20 mouse cellular contexts compared by ENCODE assay signal in genomic region chr7:43481191-43481590, GRCm38 (mm10). TPM values are rescaled to one million over a fixed set of nuclear protein-coding genes. Genes with fewer than 3 reads are reported as not detected.
DNase-seq lines count a peak whose midpoint lies in the region; ATAC-seq lines count a peak whose summit lies in the region.
"Had no signal": no experiment of that assay in that cellular context is flagged by ENCODE, and none has a peak within 500 bp of the region (broad histone marks: within the 10 kb centered on the region; RNA-seq: fewer than 3 reads in every experiment).

No protein-coding gene starts in this region.

- ATAC-seq in activated CD4-positive, CD25-positive, alpha-beta regulatory T cell, adult 4 months, result peak; percentile 86
- ATAC-seq in forebrain, embryonic 16.5 days, result no peak
- no peak for ATAC-seq in megakaryocyte progenitor cell, adult 5-6 weeks (replicated peaks; ENCODE audit: poor library complexity)

- H3K4me1 ChIP-seq in forebrain, embryonic 16.5 days (replicated peaks; ENCODE audit: control insufficient read depth, insufficient read depth, low read length), result peaks cover 8% of the 10 kb centered on the region
- H3K4me1 ChIP-seq in limb, embryonic 10.5 days, result peaks cover 14% of the 10 kb centered on the region

- no peak overlapping the region for H3K9ac ChIP-seq in forebrain, embryonic 16.5 days (replicated peaks; ENCODE audit: low read depth, low read length)
- H3K9ac ChIP-seq: limb, embryonic 15.5 days; lung, embryonic 14.5 days had no signal

- H3K27ac ChIP-seq in forebrain, embryonic 16.5 days (ENCODE audit: low read length), result no peak overlapping the region
- no peak overlapping the region for H3K27ac ChIP-seq in limb, embryonic 10.5 days
- H3K27ac ChIP-seq: limb, embryonic 15.5 days had no signal

- H3K4me2 ChIP-seq in forebrain, embryonic 16.5 days (ENCODE audit: low read length), result no peak overlapping the region
- H3K4me2 ChIP-seq: heart, embryonic 11.5 days; limb, embryonic 15.5 days; lung, embryonic 14.5 days had no signal

- peaks cover 2% of the 10 kb centered on the region; the same call in 1 of the 2 replicates for H3K36me3 ChIP-seq in forebrain, embryonic 16.5 days (ENCODE audit: control insufficient read depth, insufficient read depth)
- no peaks in the 10 kb centered on the region for H3K36me3 ChIP-seq in limb, embryonic 10.5 days
- H3K36me3 ChIP-seq: limb, embryonic 15.5 days had no signal

- intact Hi-C loops in left cerebral cortex, postnatal 25 days (cut with DNase I), result no loop called here

- no peak overlapping the region for H3K4me3 ChIP-seq in forebrain, embryonic 16.5 days (replicated peaks; ENCODE audit: low read length)
- no peak overlapping the region for H3K4me3 ChIP-seq in limb, embryonic 10.5 days
- H3K4me3 ChIP-seq: limb, embryonic 15.5 days had no signal

- 58% methylated on average over 3 of the region's 3 CpGs for WGBS in forebrain, embryonic 16.5 days
- 78% methylated on average over 3 of the region's 3 CpGs for WGBS in limb, embryonic 10.5 days

- no peaks in the 10 kb centered on the region for H3K9me3 ChIP-seq in forebrain, embryonic 16.5 days (ENCODE audit: control insufficient read depth, low read length)
- no peaks in the 10 kb centered on the region for H3K9me3 ChIP-seq in limb, embryonic 10.5 days (replicated peaks)
- H3K9me3 ChIP-seq: limb, embryonic 15.5 days had no signal

- H3K27me3 ChIP-seq in forebrain, embryonic 16.5 days (replicated peaks; ENCODE audit: control insufficient read depth, insufficient read depth, low read length), result no peaks in the 10 kb centered on the region
- peaks cover 31% of the 10 kb centered on the region for H3K27me3 ChIP-seq in limb, embryonic 10.5 days (ENCODE audit: low read depth, poor library complexity, severe bottlenecking)

- peak; percentile 57 for DNase-seq in layer of hippocampus, adult 11-12 months (ENCODE audit: low spot score)
- no peak for DNase-seq in layer of hippocampus, postnatal 25 days (ENCODE audit: extremely low spot score in 1 of 2, low spot score in 1 of 2)
- DNase-seq in 3T3-L1 (ENCODE audit: low read depth, low spot score), result peak; percentile 87
- peak; percentile 59 to 94 for DNase-seq in left cerebral cortex, postnatal 25 days (ENCODE audit: low spot score in 2 of 2)
- no peak for DNase-seq in limb, embryonic 10.5 days (ENCODE audit: low spot score)
- DNase-seq: adrenal gland, postnatal 25 days; cerebellum, adult 11-12 months; heart, postnatal 4 days; kidney, postnatal 25 days; lung, embryonic 14.5 days; thymus, adult 18-20 months had no signal

RNA-seq across cellular contexts. Expression of gene Iglon5, which starts 8.7 kb away (rescaled TPM):
- total RNA-seq in layer of hippocampus, postnatal 25 days (2021), result 10 to 100 TPM; 24.0 to 29.3 TPM
- polyA plus RNA-seq in activated CD4-positive, CD25-positive, alpha-beta regulatory T cell, adult 4 months (2017; shearing (Covaris generic)), result not detected
- 10 to 100 TPM; 28.4 to 28.9 TPM for total RNA-seq in left cerebral cortex, postnatal 25 days (2021)
- polyA plus RNA-seq in forebrain, embryonic 16.5 days (2015; fragmentation: Nextera tagmentation; extraction: Ambion mirVana), result 4.3 and 4.5 TPM in 2 replicates
- not detected in 2 replicates for total RNA-seq in megakaryocyte progenitor cell, adult 5-6 weeks (2015)
- total RNA-seq in megakaryocyte progenitor cell, adult 5-6 weeks (2017), result not detected in 2 replicates
- 0.21 and 0.46 TPM in 2 replicates for polyA plus RNA-seq in limb, embryonic 10.5 days (2016; fragmentation: Nextera tagmentation; extraction: Ambion mirVana)
- total RNA-seq: CH12.LX; megakaryocyte-erythroid progenitor cell, adult 5-6 weeks had no signal

RNA-seq across cellular contexts. Expression of gene Vsig10l, which starts 18.2 kb away (rescaled TPM):
- total RNA-seq in layer of hippocampus, postnatal 25 days (2021), result 1 to 10 TPM; 1.8 to 1.9 TPM
- 1 to 10 TPM; 1.2 to 4.3 TPM for polyA plus RNA-seq in activated CD4-positive, CD25-positive, alpha-beta regulatory T cell, adult 4 months (2017; shearing (Covaris generic))
- 1 to 10 TPM; 2.0 to 2.8 TPM for total RNA-seq in left cerebral cortex, postnatal 25 days (2021)
- 5.5 and 7.3 TPM in 2 replicates for polyA plus RNA-seq in forebrain, embryonic 16.5 days (2015; fragmentation: Nextera tagmentation; extraction: Ambion mirVana)
- total RNA-seq in megakaryocyte progenitor cell, adult 5-6 weeks (2015), result 6.4 and 6.5 TPM in 2 replicates
- 4.6 and 6.1 TPM in 2 replicates for total RNA-seq in megakaryocyte progenitor cell, adult 5-6 weeks (2017)
- 1.2 and 1.3 TPM in 2 replicates for polyA plus RNA-seq in limb, embryonic 10.5 days (2016; fragmentation: Nextera tagmentation; extraction: Ambion mirVana)

RNA-seq across cellular contexts. Expression of gene 4931406B18Rik, which starts 24.5 kb away (rescaled TPM):
- total RNA-seq in layer of hippocampus, postnatal 25 days (2021), result not detected
- not detected for polyA plus RNA-seq in activated CD4-positive, CD25-positive, alpha-beta regulatory T cell, adult 4 months (2017; shearing (Covaris generic))
- total RNA-seq in left cerebral cortex, postnatal 25 days (2021), result not detected
- not detected in 2 replicates for polyA plus RNA-seq in forebrain, embryonic 16.5 days (2015; fragmentation: Nextera tagmentation; extraction: Ambion mirVana)
- not detected in 2 replicates for total RNA-seq in megakaryocyte progenitor cell, adult 5-6 weeks (2015)
- not detected in 2 replicates for total RNA-seq in megakaryocyte progenitor cell, adult 5-6 weeks (2017)
- not detected in 2 replicates for polyA plus RNA-seq in limb, embryonic 10.5 days (2016; fragmentation: Nextera tagmentation; extraction: Ambion mirVana)
- total RNA-seq: adrenal gland, postnatal 25 days; CH12.LX; gastrocnemius, adult 18-20 months; heart, postnatal 4 days; megakaryocyte-erythroid progenitor cell, adult 5-6 weeks had no signal
- polyA plus RNA-seq: heart, embryonic 11.5 days; intestine, embryonic 16.5 days; limb, embryonic 15.5 days; lung, embryonic 14.5 days had no signal

RNA-seq across cellular contexts. Expression of gene Gm45233, which starts 37.3 kb away (rescaled TPM):
- 1 to 10 TPM in 1 of 2 experiments, not detected in 1; 1.6 TPM for total RNA-seq in layer of hippocampus, postnatal 25 days (2021)
- polyA plus RNA-seq in activated CD4-positive, CD25-positive, alpha-beta regulatory T cell, adult 4 months (2017; shearing (Covaris generic)), result not detected
- under 1 TPM in 1 of 2 experiments, not detected in 1; 0.53 TPM for total RNA-seq in left cerebral cortex, postnatal 25 days (2021)
- polyA plus RNA-seq in forebrain, embryonic 16.5 days (2015; fragmentation: Nextera tagmentation; extraction: Ambion mirVana), result 0.42 TPM in 1 of 2 replicates, not detected in the other
- total RNA-seq in megakaryocyte progenitor cell, adult 5-6 weeks (2015), result not detected in 2 replicates
- 1.8 and 2.3 TPM in 2 replicates for total RNA-seq in megakaryocyte progenitor cell, adult 5-6 weeks (2017)
- polyA plus RNA-seq in limb, embryonic 10.5 days (2016; fragmentation: Nextera tagmentation; extraction: Ambion mirVana), result 0.78 TPM in 1 of 2 replicates, not detected in the other
- total RNA-seq: CH12.LX; megakaryocyte-erythroid progenitor cell, adult 5-6 weeks had no signal
- polyA plus RNA-seq: heart, embryonic 11.5 days; lung, embryonic 14.5 days had no signal

RNA-seq across cellular contexts. Expression of gene Etfb, which starts 37.3 kb away (rescaled TPM):
- total RNA-seq in layer of hippocampus, postnatal 25 days (2021), result 10 to 100 TPM; 58.8 to 77.2 TPM
- 100 to 1,000 TPM; 235 to 271 TPM for polyA plus RNA-seq in activated CD4-positive, CD25-positive, alpha-beta regulatory T cell, adult 4 months (2017; shearing (Covaris generic))
- 10 to 100 TPM; 52.2 to 59.1 TPM for total RNA-seq in left cerebral cortex, postnatal 25 days (2021)
- 123 and 127 TPM in 2 replicates for polyA plus RNA-seq in forebrain, embryonic 16.5 days (2015; fragmentation: Nextera tagmentation; extraction: Ambion mirVana)
- total RNA-seq in megakaryocyte progenitor cell, adult 5-6 weeks (2015), result 450 and 456 TPM in 2 replicates
- total RNA-seq in megakaryocyte progenitor cell, adult 5-6 weeks (2017), result 759 and 825 TPM in 2 replicates
- polyA plus RNA-seq in limb, embryonic 10.5 days (2016; fragmentation: Nextera tagmentation; extraction: Ambion mirVana), result 240 and 248 TPM in 2 replicates

Comparison
In these comparisons a context has a peak if more than half of its experiments do, and no peak if none do; other contexts are left out.
1. DNase-seq: peak in layer of hippocampus, adult 11-12 months (single experiment), 3T3-L1 (single experiment) and left cerebral cortex, postnatal 25 days (2 of 2); none in layer of hippocampus, postnatal 25 days (0 of 2) and limb, embryonic 10.5 days (single experiment).
2. RNA of gene Iglon5, which starts 8.7 kb away (total RNA-seq): 24.0 to 29.3 TPM in layer of hippocampus, postnatal 25 days and 28.4 to 28.9 TPM in left cerebral cortex, postnatal 25 days; not detected in megakaryocyte progenitor cell, adult 5-6 weeks; every median in the first group is over 10 times any median in the second.